Mouse (Mus musculus) intestine, embryonic 16.5 days (tissue): Measurements from ENCODE around the gene Smarcal1. TPM values are rescaled to one million over a fixed set of nuclear protein-coding genes. Genes with fewer than 3 reads are reported as not detected.
A peak's percentile ranks its signal among the peaks of the same experiment; 100 is the strongest.

Source experiments
- ATAC-seq: fragments of 200-750 bp; cut with Nextera tagmentation; 2 replicates; pipeline ENCODE4 v1.8.0; 2017; ENCODE audit warnings: moderate TSS enrichment, moderate library complexity
- H3K27ac ChIP-seq: fragments of 300-500 bp; sonication (generic); 2 replicates; pipeline ENCODE4 v1.5.1; 2014; ENCODE audit warnings: mild to moderate bottlenecking, low read length
- H3K27me3 ChIP-seq: fragments of 300-500 bp; sonication (generic); replicated peaks from 2 replicates; pipeline ENCODE4 v1.6.1; 2014; ENCODE audit warnings: low read length, control low read depth, mixed read lengths; ENCODE audit not compliant: control insufficient read depth, insufficient read depth
- H3K36me3 ChIP-seq: fragments of 300-500 bp; sonication (generic); 2 replicates; pipeline ENCODE4 v1.6.1; 2014; ENCODE audit warnings: low read length, control low read depth; ENCODE audit not compliant: control insufficient read depth, insufficient read depth
- H3K4me1 ChIP-seq: fragments of 300-500 bp; sonication (generic); 2 replicates; pipeline ENCODE4 v1.6.1; 2014; ENCODE audit warnings: low read length, control low read depth, mixed read lengths; ENCODE audit not compliant: control insufficient read depth, insufficient read depth
- H3K4me2 ChIP-seq: fragments of 300-500 bp; sonication (generic); 2 replicates; pipeline ENCODE4 v1.6.1; 2014; ENCODE audit warnings: low read depth, low read length, control low read depth
- H3K4me3 ChIP-seq: fragments of 300-500 bp; sonication (generic); 2 replicates; pipeline ENCODE4 v1.5.1; 2014; ENCODE audit warnings: mild to moderate bottlenecking, low read length
- H3K9ac ChIP-seq: fragments of 300-500 bp; sonication (generic); 2 replicates; pipeline ENCODE4 v1.6.1; 2014; ENCODE audit warnings: low read depth, low read length
- H3K9me3 ChIP-seq: fragments of 300-500 bp; sonication (generic); 2 replicates; pipeline ENCODE4 v1.6.1; 2016; ENCODE audit warnings: low read length, control low read depth; ENCODE audit not compliant: control insufficient read depth
- WGBS: fragments of 180-500 bp; shearing (Covaris S2); extraction: QIAGEN DNeasy Blood & Tissue Kit; methylation state at CpG from one replicate; pipeline ENCODE4 v1.1.7; 2014; 5-methylcytosine and 5-hydroxymethylcytosine counted together
- polyA plus RNA-seq: library from polyadenylated mRNA; unstranded; fragments of >200 nt; fragmentation: Nextera tagmentation; extraction: Ambion mirVana; gene quantifications from 2 replicates; pipeline ENCODE4 v1.2.1, GENCODE M21; 2015

Gene Smarcal1
- polyA plus RNA-seq, 1 experiment from 2014 or later, result 16.4 TPM

DNA sequence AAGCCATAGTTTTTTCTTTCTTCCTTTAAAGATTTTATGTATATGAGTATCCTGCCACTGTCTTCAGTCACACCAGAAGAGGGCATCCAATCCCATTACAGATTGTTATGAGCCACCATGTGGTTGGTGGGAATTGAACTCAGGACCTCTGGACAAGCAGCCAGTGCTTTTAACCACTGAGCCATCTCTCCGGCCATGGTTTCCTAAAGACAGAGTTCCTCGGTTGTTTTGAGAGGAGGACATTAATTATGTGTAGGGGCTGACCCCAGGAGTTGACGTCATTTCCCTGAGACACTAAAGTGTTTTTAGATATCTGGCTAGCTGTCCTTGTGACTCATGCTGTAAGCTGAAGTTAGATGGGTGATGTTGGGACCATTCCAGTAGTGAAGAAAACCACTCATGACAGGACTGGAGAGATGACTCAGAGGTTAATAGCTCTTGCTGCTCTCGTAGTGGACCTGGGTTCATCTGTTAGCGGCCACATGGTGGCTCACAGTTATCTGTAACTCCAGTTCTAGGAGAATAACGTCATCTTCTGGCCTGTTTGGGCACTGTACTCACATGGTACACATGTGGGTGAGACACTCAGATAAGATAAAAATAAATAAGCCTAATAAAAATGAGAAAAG, 18.6 kb upstream of the Smarcal1 start:
- H3K9ac ChIP-seq, result no peak overlapping the region
- H3K27ac ChIP-seq, result no peak overlapping the region
- no peak overlapping the region for H3K4me2 ChIP-seq
- H3K4me1 ChIP-seq, result no peaks in the 10 kb centered on the region
- ATAC-seq, result no peak
- H3K9me3 ChIP-seq, result no peaks in the 10 kb centered on the region
- H3K4me3 ChIP-seq, result no peak overlapping the region
- no peaks in the 10 kb centered on the region for H3K27me3 ChIP-seq
- H3K36me3 ChIP-seq, result no peaks in the 10 kb centered on the region
- WGBS, result 59% methylated on average over 6 of the region's 6 CpGs

GRCm38 (mm10) chr1:72567056-72567455, 16.0 kb upstream of the Smarcal1 start:
- no peaks in the 10 kb centered on the region for H3K4me1 ChIP-seq
- no peak overlapping the region for H3K4me2 ChIP-seq
- WGBS, result 45% methylated on average over 9 of the region's 9 CpGs
- H3K4me3 ChIP-seq, result no peak overlapping the region
- no peaks in the 10 kb centered on the region for H3K9me3 ChIP-seq
- no peaks in the 10 kb centered on the region for H3K27me3 ChIP-seq
- H3K36me3 ChIP-seq, result no peaks in the 10 kb centered on the region
- no peak for ATAC-seq
- H3K9ac ChIP-seq, result no peak overlapping the region
- no peak overlapping the region for H3K27ac ChIP-seq

- H3K27ac ChIP-seq, result no peak overlapping the region
- no peaks in the 10 kb centered on the region for H3K36me3 ChIP-seq
- H3K9ac ChIP-seq, result no peak overlapping the region
- H3K9me3 ChIP-seq, result no peaks in the 10 kb centered on the region
- H3K4me2 ChIP-seq, result no peak overlapping the region
- 93% methylated on average over 8 of the region's 8 CpGs for WGBS
- no peaks in the 10 kb centered on the region for H3K4me1 ChIP-seq
- no peaks in the 10 kb centered on the region for H3K27me3 ChIP-seq
- ATAC-seq, result no peak
- no peak overlapping the region for H3K4me3 ChIP-seq
These were observed 14.3 kb upstream of the Smarcal1 start for GRCm38 (mm10) chr1:72568725-72569124.

- Histone ChIP-seq H3K9me3 (no peaks in the 10 kb centered on the region), H3K36me3 (no peaks in the 10 kb centered on the region), H3K9ac (no peak overlapping the region), H3K4me2 (no peak overlapping the region), H3K27me3 (no peaks in the 10 kb centered on the region), H3K4me3 (no peak overlapping the region), H3K4me1 (no peaks in the 10 kb centered on the region), H3K27ac (no peak overlapping the region)
- ATAC-seq, result no peak
- WGBS, result 59% methylated on average over 7 of the region's 7 CpGs
These were observed 9.0 kb upstream of the Smarcal1 start for GRCm38 (mm10) chr1:72574047-72574446.

DNA sequence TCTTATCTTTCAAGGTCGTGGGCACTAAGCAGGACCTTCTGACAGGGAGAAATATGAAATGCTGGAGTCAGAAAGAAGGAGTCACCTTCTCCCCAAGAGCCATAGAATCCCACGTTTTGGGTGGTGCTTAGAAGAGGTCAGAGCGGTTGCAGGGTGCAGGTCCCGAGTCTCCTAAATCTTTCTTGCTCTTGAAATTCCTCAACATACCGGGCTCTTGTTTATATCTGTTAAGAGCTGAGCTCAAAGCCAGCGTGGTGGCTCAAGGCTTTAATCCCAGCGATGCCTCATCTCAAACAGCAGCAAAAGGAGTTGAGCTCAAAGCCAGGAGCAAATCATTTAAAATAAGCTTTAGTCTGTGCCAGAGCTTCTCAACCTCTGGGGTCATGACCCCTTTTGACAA, 8.4 kb upstream of the Smarcal1 start:
- Histone ChIP-seq H3K36me3 (no peaks in the 10 kb centered on the region), H3K4me3 (no peak overlapping the region), H3K9ac (no peak overlapping the region), H3K27me3 (no peaks in the 10 kb centered on the region), H3K4me2 (no peak overlapping the region), H3K9me3 (no peaks in the 10 kb centered on the region), H3K27ac (no peak overlapping the region), H3K4me1 (no peaks in the 10 kb centered on the region)
- 30% methylated on average over 7 of the region's 7 CpGs for WGBS
- no peak for ATAC-seq

GRCm38 (mm10) chr1:72575121-72575520, 7.9 kb upstream of the Smarcal1 start:
- no peak overlapping the region for H3K4me3 ChIP-seq
- H3K36me3 ChIP-seq, result no peaks in the 10 kb centered on the region
- no peaks in the 10 kb centered on the region for H3K9me3 ChIP-seq
- no peak overlapping the region for H3K9ac ChIP-seq
- H3K27me3 ChIP-seq, result no peaks in the 10 kb centered on the region
- H3K4me2 ChIP-seq, result no peak overlapping the region
- no peak for ATAC-seq
- no peaks in the 10 kb centered on the region for H3K4me1 ChIP-seq
- H3K27ac ChIP-seq, result no peak overlapping the region
- WGBS, result 51% methylated on average over 4 of the region's 4 CpGs

DNA sequence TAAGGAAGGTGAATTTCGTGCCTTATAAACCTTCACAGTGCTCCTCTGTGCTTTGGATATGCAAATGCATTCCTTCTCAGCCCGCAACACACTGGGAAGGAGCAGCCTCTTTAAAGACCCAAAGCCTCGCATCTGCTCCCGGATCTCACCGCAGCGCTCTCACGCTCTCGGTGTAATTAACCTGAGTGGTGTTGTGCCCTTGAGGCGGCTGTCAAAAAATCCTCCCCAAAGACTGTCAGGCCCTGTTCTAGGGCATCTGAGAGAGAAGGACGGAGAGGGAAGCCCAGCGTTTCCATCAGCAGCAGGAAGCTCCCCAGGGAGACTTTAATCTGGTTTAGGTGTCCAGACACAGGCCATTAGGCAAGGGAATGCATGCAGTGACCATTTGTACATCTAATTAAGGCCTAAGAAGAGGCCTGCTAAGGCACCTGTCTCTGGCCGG, 5.5 kb upstream of the Smarcal1 start:
- Histone ChIP-seq H3K4me1 (no peaks in the 10 kb centered on the region), H3K36me3 (no peaks in the 10 kb centered on the region), H3K4me2 (no peak overlapping the region), H3K4me3 (no peak overlapping the region), H3K27ac (no peak overlapping the region), H3K9me3 (no peaks in the 10 kb centered on the region), H3K9ac (no peak overlapping the region), H3K27me3 (no peaks in the 10 kb centered on the region)
- WGBS, result 18% methylated on average over 12 of the region's 12 CpGs
- ATAC-seq, result no peak

- Histone ChIP-seq H3K4me3 (no peak overlapping the region), H3K9ac (no peak overlapping the region), H3K4me1 (no peaks in the 10 kb centered on the region), H3K27me3 (no peaks in the 10 kb centered on the region), H3K9me3 (no peaks in the 10 kb centered on the region), H3K4me2 (no peak overlapping the region), H3K27ac (no peak overlapping the region), H3K36me3 (no peaks in the 10 kb centered on the region)
- no peak for ATAC-seq
- WGBS, result 40% methylated on average over 15 of the region's 15 CpGs
These were observed 4.7 kb upstream of the Smarcal1 start for GRCm38 (mm10) chr1:72578351-72578750.

- Histone ChIP-seq H3K4me2 (no peak overlapping the region), H3K4me3 (no peak overlapping the region), H3K27me3 (no peaks in the 10 kb centered on the region), H3K9ac (no peak overlapping the region), H3K4me1 (peaks cover 1% of the 10 kb centered on the region), H3K9me3 (no peaks in the 10 kb centered on the region), H3K27ac (no peak overlapping the region), H3K36me3 (no peaks in the 10 kb centered on the region)
- ATAC-seq, result no peak
- 30% methylated on average over 4 of the region's 4 CpGs for WGBS
These were observed 4.2 kb upstream of the Smarcal1 start for GRCm38 (mm10) chr1:72578806-72579205.

DNA sequence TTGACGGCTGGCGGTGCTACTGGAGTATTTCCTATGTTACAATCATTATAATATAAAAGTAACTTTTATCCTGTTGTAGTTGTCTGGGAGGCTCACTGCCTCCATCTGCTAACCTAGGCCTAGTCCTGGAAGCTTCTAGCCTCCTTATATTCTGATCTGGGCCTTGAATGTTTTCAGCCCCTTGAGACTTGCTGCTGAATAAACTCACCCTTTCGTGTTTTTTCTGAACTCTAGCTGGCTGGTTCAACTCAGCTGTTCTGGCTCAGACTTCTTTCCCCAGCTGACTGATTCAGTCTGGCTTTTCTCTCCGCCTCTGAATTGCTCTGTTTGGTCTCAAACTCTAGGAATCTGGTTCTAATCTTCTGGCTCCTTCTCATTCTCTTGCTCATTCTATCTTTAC, 855 bp downstream of the Smarcal1 start:
- 64% methylated on average over 4 of the region's 4 CpGs for WGBS
- Histone ChIP-seq H3K9ac (peak overlapping the region; percentile 77), H3K27ac (0 out of 2 replicates have a peak overlapping the region, but pooled peaks have one; percentile 4)

More for the DNA sequence above, 855 bp downstream of the Smarcal1 start:
- H3K27me3 ChIP-seq, result no peaks in the 10 kb centered on the region
- no peaks in the 10 kb centered on the region for H3K9me3 ChIP-seq
- H3K4me2 ChIP-seq, result peak overlapping the region; percentile 77
- peak overlapping the region; percentile 80 for H3K4me3 ChIP-seq
- peaks cover 7% of the 10 kb centered on the region for H3K4me1 ChIP-seq
- no peak for ATAC-seq
- H3K36me3 ChIP-seq, result no peaks in the 10 kb centered on the region
